Comparison of ENCODE assay signal across 9 mouse cellular contexts in genomic region chr11:69729063-69729462, GRCm38 (mm10). TPM values are rescaled to one million over a fixed set of nuclear protein-coding genes. Genes with fewer than 3 reads are reported as not detected.
DNase-seq lines count a peak whose midpoint lies in the region; ATAC-seq and TF ChIP-seq lines count a peak whose summit lies in the region.
"Had no signal": no experiment of that assay in that cellular context is flagged by ENCODE, and none has a peak within 500 bp of the region (broad histone marks: within the 10 kb centered on the region; RNA-seq: fewer than 3 reads in every experiment).

No protein-coding gene starts in this region.

- peak; percentile 38; the same call in 1 of the 2 replicates for TF ChIP-seq CTCF in testis, adult 2 months (IDR thresholded peaks at IDR 0.05; ENCODE audit: control insufficient read depth, insufficient read depth, insufficient replicate concordance, low read depth, low read length)

- no peak for TF ChIP-seq POLR2A in testis, adult 2 months (IDR thresholded peaks at IDR 0.05; ENCODE audit: control insufficient read depth, low read depth, low read length)

- H3K4me3 ChIP-seq in midbrain, embryonic 14.5 days (replicated peaks; ENCODE audit: low read depth, low read length): no peak overlapping the region
- no peak overlapping the region for H3K4me3 ChIP-seq in midbrain, embryonic 13.5 days (replicated peaks)
- H3K4me3 ChIP-seq in testis, adult 2 months (ENCODE audit: control insufficient read depth, low read depth, low read length): no peak overlapping the region

- 16% methylated on average over 3 of the region's 3 CpGs for WGBS in midbrain, embryonic 14.5 days
- 17% methylated on average over 3 of the region's 3 CpGs for WGBS in midbrain, embryonic 13.5 days

- no peak overlapping the region for H3K9ac ChIP-seq in midbrain, embryonic 14.5 days (replicated peaks; ENCODE audit: low read length)
- no peak overlapping the region for H3K9ac ChIP-seq in midbrain, embryonic 13.5 days (replicated peaks)

- H3K4me1 ChIP-seq in midbrain, embryonic 14.5 days (ENCODE audit: control insufficient read depth, insufficient read depth, low read length): no peaks in the 10 kb centered on the region
- no peaks in the 10 kb centered on the region for H3K4me1 ChIP-seq in midbrain, embryonic 13.5 days (replicated peaks)
- H3K4me1 ChIP-seq in testis, adult 2 months (ENCODE audit: control insufficient read depth, insufficient read depth, low read length): 0 out of 2 replicates have a peak, but pooled peaks cover 2% of the 10 kb centered on the region

- ATAC-seq in midbrain, embryonic 14.5 days (ENCODE audit: low FRiP score, low TSS enrichment): no peak
- no peak for ATAC-seq in midbrain, embryonic 13.5 days

- H3K27ac ChIP-seq in midbrain, embryonic 14.5 days (replicated peaks; ENCODE audit: low read depth, low read length): no peak overlapping the region
- H3K27ac ChIP-seq in midbrain, embryonic 13.5 days: no peak overlapping the region
- H3K27ac ChIP-seq in testis, adult 2 months (ENCODE audit: control insufficient read depth, insufficient read depth, low read depth, low read length): no peak overlapping the region

- no peaks in the 10 kb centered on the region for H3K27me3 ChIP-seq in midbrain, embryonic 14.5 days (ENCODE audit: control insufficient read depth, insufficient read depth, low read length)
- no peaks in the 10 kb centered on the region for H3K27me3 ChIP-seq in midbrain, embryonic 13.5 days
- no peaks in the 10 kb centered on the region for H3K27me3 ChIP-seq in testis, adult 2 months (ENCODE audit: control insufficient read depth, insufficient read depth, low read length)

- H3K36me3 ChIP-seq in midbrain, embryonic 14.5 days (ENCODE audit: control insufficient read depth, insufficient read depth, low read length): peaks cover 11% of the 10 kb centered on the region
- peaks cover 8% of the 10 kb centered on the region for H3K36me3 ChIP-seq in midbrain, embryonic 13.5 days
- no peaks in the 10 kb centered on the region for H3K36me3 ChIP-seq in testis, adult 2 months (ENCODE audit: control insufficient read depth, insufficient read depth, low read length)

- H3K9me3 ChIP-seq in midbrain, embryonic 14.5 days (ENCODE audit: control insufficient read depth, low read length): no peaks in the 10 kb centered on the region
- H3K9me3 ChIP-seq in midbrain, embryonic 13.5 days: no peaks in the 10 kb centered on the region

- no peak overlapping the region for H3K4me2 ChIP-seq in midbrain, embryonic 14.5 days (ENCODE audit: low read length)
- H3K4me2 ChIP-seq in midbrain, embryonic 13.5 days (replicated peaks): no peak overlapping the region

- peak; percentile 56 to 63 for DNase-seq in cerebellum, adult 18-20 months
- no peak for DNase-seq in cerebellum, adult 11-12 months
- DNase-seq in midbrain, embryonic 14.5 days: peak; percentile 61
- DNase-seq in c-Kit-positive CD71-positive TER-119-positive erythroid progenitor cells, embryonic 14.5 days (ENCODE audit: low spot score): peak; percentile 77
- DNase-seq in heart, postnatal 14 days: peak; percentile 53 to 72
- peak; percentile 64 for DNase-seq in lung, postnatal 25 days (ENCODE audit: low spot score)

- intact Hi-C loops in heart, postnatal 14 days (cut with DNase I): no loop called here

RNA-seq across cellular contexts. Expression of gene Polr2a, which starts 29.4 kb away (rescaled TPM):
- 20.0 and 30.7 TPM in 2 replicates for polyA plus RNA-seq in midbrain, embryonic 14.5 days (2014; fragmentation: Nextera tagmentation; extraction: Ambion mirVana)
- polyA plus RNA-seq in midbrain, embryonic 13.5 days (2015; fragmentation: Nextera tagmentation; extraction: Ambion mirVana): 22.7 and 24.9 TPM in 2 replicates
- 10 to 100 TPM; 35.6 to 37.5 TPM for total RNA-seq in heart, postnatal 14 days (2021)
- 54.7 and 75.8 TPM in 2 replicates for polyA plus RNA-seq in testis, adult 2 months (2012; rRNA removed)

RNA-seq across cellular contexts. Expression of gene Slc35g3, which starts 32.7 kb away (rescaled TPM):
- 0.14 TPM in 1 of 2 replicates, not detected in the other for polyA plus RNA-seq in midbrain, embryonic 14.5 days (2014; fragmentation: Nextera tagmentation; extraction: Ambion mirVana)
- 0.31 TPM in 1 of 2 replicates, not detected in the other for polyA plus RNA-seq in midbrain, embryonic 13.5 days (2015; fragmentation: Nextera tagmentation; extraction: Ambion mirVana)
- under 1 TPM in 1 of 2 experiments, not detected in 1; 0.12 TPM for total RNA-seq in heart, postnatal 14 days (2021)
- polyA plus RNA-seq in testis, adult 2 months (2012; rRNA removed): 210 and 236 TPM in 2 replicates
- total RNA-seq: layer of hippocampus, adult 18-20 months had no signal

RNA-seq across cellular contexts. Expression of gene Tnfsfm13, which starts 33.2 kb away (rescaled TPM):
- polyA plus RNA-seq in midbrain, embryonic 14.5 days (2014; fragmentation: Nextera tagmentation; extraction: Ambion mirVana): 0.51 and 1.1 TPM in 2 replicates
- 0.64 and 1.2 TPM in 2 replicates for polyA plus RNA-seq in midbrain, embryonic 13.5 days (2015; fragmentation: Nextera tagmentation; extraction: Ambion mirVana)
- total RNA-seq in heart, postnatal 14 days (2021): 1 to 10 TPM; 2.9 to 4.1 TPM
- polyA plus RNA-seq in testis, adult 2 months (2012; rRNA removed): 1.3 and 1.9 TPM in 2 replicates

RNA-seq across cellular contexts. Expression of gene Tnfsf12, which starts 33.4 kb away (rescaled TPM):
- polyA plus RNA-seq in midbrain, embryonic 14.5 days (2014; fragmentation: Nextera tagmentation; extraction: Ambion mirVana): 1.6 and 3.0 TPM in 2 replicates
- 0.98 and 1.2 TPM in 2 replicates for polyA plus RNA-seq in midbrain, embryonic 13.5 days (2015; fragmentation: Nextera tagmentation; extraction: Ambion mirVana)
- 10 to 100 TPM; 14.8 to 20.2 TPM for total RNA-seq in heart, postnatal 14 days (2021)
- polyA plus RNA-seq in testis, adult 2 months (2012; rRNA removed): 2.9 and 3.3 TPM in 2 replicates

RNA-seq across cellular contexts. Expression of gene Zbtb4, which starts 36.6 kb away (rescaled TPM):
- polyA plus RNA-seq in midbrain, embryonic 14.5 days (2014; fragmentation: Nextera tagmentation; extraction: Ambion mirVana): 3.8 and 4.2 TPM in 2 replicates
- polyA plus RNA-seq in midbrain, embryonic 13.5 days (2015; fragmentation: Nextera tagmentation; extraction: Ambion mirVana): 2.9 and 3.2 TPM in 2 replicates
- total RNA-seq in heart, postnatal 14 days (2021): 10 to 100 TPM; 36.5 to 43.3 TPM
- polyA plus RNA-seq in testis, adult 2 months (2012; rRNA removed): 5.1 and 6.0 TPM in 2 replicates

Comparison
In these comparisons a context has a peak if more than half of its experiments do, and no peak if none do; other contexts are left out.
1. RNA of gene Slc35g3, which starts 32.7 kb away (polyA plus RNA-seq): 210 to 236 TPM in testis, adult 2 months; 0.31 TPM in midbrain, embryonic 13.5 days and 0.14 TPM in midbrain, embryonic 14.5 days; every median in the first group is over 100 times any median in the second.